In the genomic region with DNA sequence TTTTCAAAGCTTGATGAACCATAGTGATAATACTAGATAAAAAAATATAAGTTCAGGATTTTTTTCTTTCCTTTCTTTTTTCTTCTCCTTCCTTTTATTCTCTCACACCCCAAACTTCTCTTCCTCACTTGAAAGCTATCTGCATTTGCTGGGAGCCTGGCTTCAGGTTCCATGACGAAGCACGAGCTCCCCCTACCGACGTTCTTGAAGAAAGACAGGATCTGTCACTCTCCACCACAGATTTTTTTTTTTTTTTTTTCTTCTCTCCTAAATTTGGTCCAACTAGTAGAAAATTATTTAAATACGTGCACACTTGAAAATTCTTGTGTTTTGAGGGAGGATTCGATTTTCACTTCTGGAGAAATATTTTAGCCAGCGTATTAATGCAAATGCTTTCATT, we compare ENCODE assay signal across 8 mouse cellular contexts.
DNase-seq lines count a peak whose midpoint lies in the region; ATAC-seq and TF ChIP-seq lines count a peak whose summit lies in the region.

No protein-coding gene starts in this region.

- no peak overlapping the region for H3K4me3 ChIP-seq in neural tube, embryonic 11.5 days (ENCODE audit: low read depth, low read length)
- H3K4me3 ChIP-seq in neural tube, embryonic 15.5 days (replicated peaks) = no peak overlapping the region
- no peak overlapping the region for H3K4me3 ChIP-seq in embryonic fibroblast, embryonic 13.5 days (ENCODE audit: insufficient read depth, low read length)
- no peak overlapping the region for H3K4me3 ChIP-seq in limb, embryonic 14.5 days (replicated peaks; ENCODE audit: low read length)

- WGBS in neural tube, embryonic 11.5 days = 3% methylated on average over 7 of the region's 7 CpGs
- WGBS in neural tube, embryonic 15.5 days = 4% methylated on average over 7 of the region's 7 CpGs
- 3% methylated on average over 7 of the region's 7 CpGs for WGBS in limb, embryonic 14.5 days

- no peak overlapping the region for H3K9ac ChIP-seq in neural tube, embryonic 11.5 days (ENCODE audit: low read length)
- H3K9ac ChIP-seq in neural tube, embryonic 15.5 days (replicated peaks) = no peak overlapping the region
- H3K9ac ChIP-seq in limb, embryonic 14.5 days (ENCODE audit: low read depth, low read length, severe bottlenecking) = no peak overlapping the region

- no peak overlapping the region for H3K4me2 ChIP-seq in neural tube, embryonic 11.5 days (ENCODE audit: low read depth)
- no peak overlapping the region for H3K4me2 ChIP-seq in neural tube, embryonic 15.5 days
- no peak overlapping the region for H3K4me2 ChIP-seq in limb, embryonic 14.5 days (replicated peaks; ENCODE audit: low read depth, low read length, severe bottlenecking)

- H3K4me1 ChIP-seq in neural tube, embryonic 11.5 days (ENCODE audit: control insufficient read depth, insufficient read depth, low read length) = no peaks in the 10 kb centered on the region
- no peaks in the 10 kb centered on the region for H3K4me1 ChIP-seq in neural tube, embryonic 15.5 days
- H3K4me1 ChIP-seq in embryonic fibroblast, embryonic 13.5 days (ENCODE audit: control insufficient read depth, insufficient read depth, low read length) = peaks cover 2% of the 10 kb centered on the region; the same call in 1 of the 2 replicates
- H3K4me1 ChIP-seq in limb, embryonic 14.5 days (ENCODE audit: control insufficient read depth, insufficient read depth, low read length) = peaks cover 8% of the 10 kb centered on the region; the same call in 1 of the 2 replicates

- DNase-seq in gastrocnemius, postnatal 10 days = peak; percentile 53
- DNase-seq in gastrocnemius, postnatal 25 days = no peak
- peak; percentile 63 for DNase-seq in neural tube, embryonic 11.5 days (ENCODE audit: low spot score)
- DNase-seq in brain, embryonic 18.5 days (ENCODE audit: low read depth, low spot score) = peak; percentile 32
- DNase-seq in limb, embryonic 14.5 days (ENCODE audit: low spot score) = peak; percentile 86
- peak; percentile 5 for DNase-seq in spleen, adult 12 weeks (ENCODE audit: low spot score)

- no peaks in the 10 kb centered on the region for H3K36me3 ChIP-seq in neural tube, embryonic 11.5 days (ENCODE audit: control insufficient read depth, insufficient read depth, low read length)
- no peaks in the 10 kb centered on the region for H3K36me3 ChIP-seq in neural tube, embryonic 15.5 days
- H3K36me3 ChIP-seq in limb, embryonic 14.5 days (ENCODE audit: control insufficient read depth, insufficient read depth, low read length) = no peaks in the 10 kb centered on the region

- ATAC-seq in neural tube, embryonic 11.5 days (ENCODE audit: insufficient read depth, low FRiP score, low TSS enrichment) = no peak
- no peak for ATAC-seq in neural tube, embryonic 15.5 days (ENCODE audit: low FRiP score)
- ATAC-seq in limb, embryonic 14.5 days (ENCODE audit: low FRiP score, low read depth) = no peak

- H3K27ac ChIP-seq in neural tube, embryonic 11.5 days (ENCODE audit: low read depth, low read length) = no peak overlapping the region
- no peak overlapping the region for H3K27ac ChIP-seq in neural tube, embryonic 15.5 days (replicated peaks)
- no peak overlapping the region for H3K27ac ChIP-seq in embryonic fibroblast, embryonic 13.5 days (ENCODE audit: insufficient read depth, low read length)
- H3K27ac ChIP-seq in limb, embryonic 14.5 days (replicated peaks; ENCODE audit: low read depth, low read length) = no peak overlapping the region

- TF ChIP-seq POLR2A in embryonic fibroblast, embryonic 13.5 days (IDR thresholded peaks at IDR 0.05; ENCODE audit: low read depth, low read length) = no peak
- no peak for TF ChIP-seq POLR2A in limb, embryonic 14.5 days (IDR thresholded peaks at IDR 0.05; ENCODE audit: borderline replicate concordance, extremely low read depth, insufficient read depth, insufficient read length)

- TF ChIP-seq CTCF in embryonic fibroblast, embryonic 13.5 days (IDR thresholded peaks at IDR 0.05; ENCODE audit: borderline replicate concordance, insufficient read depth, low read length) = peak; percentile 51; the same call in 1 of the 2 replicates

- H3K9me3 ChIP-seq in neural tube, embryonic 11.5 days (ENCODE audit: control insufficient read depth, low read length) = no peaks in the 10 kb centered on the region
- no peaks in the 10 kb centered on the region for H3K9me3 ChIP-seq in neural tube, embryonic 15.5 days (replicated peaks)
- H3K9me3 ChIP-seq in limb, embryonic 14.5 days (ENCODE audit: control insufficient read depth, low read length) = no peaks in the 10 kb centered on the region

- no peaks in the 10 kb centered on the region for H3K27me3 ChIP-seq in neural tube, embryonic 11.5 days (ENCODE audit: control insufficient read depth, insufficient read depth, low read length)
- H3K27me3 ChIP-seq in neural tube, embryonic 15.5 days (replicated peaks) = no peaks in the 10 kb centered on the region
- no peaks in the 10 kb centered on the region for H3K27me3 ChIP-seq in limb, embryonic 14.5 days (ENCODE audit: control insufficient read depth, insufficient read depth, low read length)
